Mouse (Mus musculus) cerebellum, adult 2 months (tissue): ENCODE results near the gene Psmc3ip. TPM values are rescaled to one million over a fixed set of nuclear protein-coding genes. Genes with fewer than 3 reads are reported as not detected.

Experiments
- DNase-seq, 2 experiments: peaks; one replicate each; pipeline ENCODE4 v3.0.0; 2021
- H3K27ac ChIP-seq: fragments of 200-500 bp; 2 replicates; pipeline ENCODE4 v1.5.1; 2012; ENCODE audit warnings: low read length, control low read depth, inconsistent platforms; ENCODE audit not compliant: insufficient read depth
- H3K27me3 ChIP-seq: fragments of 200-500 bp; 2 replicates; pipeline ENCODE4 v1.6.1; 2012; ENCODE audit warnings: inconsistent platforms, mild to moderate bottlenecking, low read length, moderate library complexity; ENCODE audit not compliant: control insufficient read depth, insufficient read depth
- H3K4me1 ChIP-seq: fragments of 200-500 bp; 2 replicates; pipeline ENCODE4 v1.6.1; 2011; ENCODE audit warnings: low read length; ENCODE audit not compliant: control insufficient read depth, insufficient read depth
- H3K4me3 ChIP-seq: fragments of 200-500 bp; replicated peaks from 2 replicates; pipeline ENCODE3; 2011; ENCODE audit warnings: mild to moderate bottlenecking, low read depth, low read length, control low read depth; ENCODE audit not compliant: insufficient read depth
- CTCF ChIP-seq: fragments of 200-500 bp; IDR thresholded peaks from 2 replicates; pipeline ENCODE4 v1.5.1; 2011; ENCODE audit warnings: low read depth, mild to moderate bottlenecking, control low read depth, low read length, moderate library complexity, borderline replicate concordance; ENCODE audit not compliant: insufficient read depth
- POLR2A ChIP-seq: fragments of 200-500 bp; IDR thresholded peaks from 2 replicates; pipeline ENCODE4 v1.6.1; 2011; ENCODE audit warnings: low read length, control low read depth, borderline replicate concordance; ENCODE audit not compliant: insufficient read depth
- WGBS: fragments of 180-500 bp; shearing (Covaris S2); methylation state at CpG from one replicate; pipeline ENCODE4 v1.1.7; 2018; 5-methylcytosine and 5-hydroxymethylcytosine counted together
- polyA plus RNA-seq: library from polyadenylated mRNA; depleted of rRNA; stranded (reverse); fragments of >200 nt; gene quantifications from 2 replicates; pipeline ENCODE4 v1.2.3, GENCODE M21; 2012; rRNA removed

The Psmc3ip gene
- polyA plus RNA-seq, 1 experiment, result 5.3 TPM

- Histone ChIP-seq H3K27ac (no peak overlapping the region), H3K4me1 (peaks cover 25% of the 10 kb centered on the region), H3K4me3 (no peak overlapping the region), H3K27me3 (no peaks in the 10 kb centered on the region)
- 100% methylated on average over 1 of the region's 1 CpGs for WGBS
- DNase-seq, result no peak
- TF ChIP-seq CTCF (peak; percentile 34; the same call in 1 of the 2 replicates), POLR2A (no peak)
These were observed 41.3 kb downstream of the Psmc3ip start for GRCm38 (mm10) chr11:101053974-101054373.

- 81% methylated on average over 10 of the region's 10 CpGs for WGBS
- H3K27me3 ChIP-seq, result no peaks in the 10 kb centered on the region
- no peak for TF ChIP-seq CTCF
- TF ChIP-seq POLR2A, result no peak
- peaks cover 21% of the 10 kb centered on the region for H3K4me1 ChIP-seq
- H3K4me3 ChIP-seq, result no peak overlapping the region
- no peak overlapping the region for H3K27ac ChIP-seq
- DNase-seq, result no peak
These were observed 42.3 kb downstream of the Psmc3ip start for GRCm38 (mm10) chr11:101052751-101053473.

DNA sequence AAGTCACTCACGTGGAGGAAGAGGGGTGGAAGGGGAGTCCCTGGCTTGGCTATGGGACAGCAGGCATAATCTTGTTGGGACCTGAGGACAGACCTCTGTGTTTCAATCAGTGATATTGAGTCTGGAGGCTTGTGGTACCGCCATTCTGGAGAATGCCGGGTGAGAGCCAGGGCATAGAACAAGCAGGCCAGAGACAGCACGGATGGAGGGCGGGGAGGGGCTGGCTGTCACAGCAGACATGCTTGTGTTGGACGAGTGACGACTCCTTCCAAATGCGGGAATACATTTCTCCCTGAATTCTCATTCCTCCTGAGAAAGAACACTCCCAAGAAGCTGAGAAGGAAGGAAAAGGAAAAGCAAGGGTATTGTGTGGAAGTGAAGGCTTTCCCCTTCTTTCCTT lies 43.6 kb downstream of the Psmc3ip start:
- H3K4me3 ChIP-seq, result no peak overlapping the region
- TF ChIP-seq CTCF, result no peak
- no peak for TF ChIP-seq POLR2A
- DNase-seq, result no peak
- 72% methylated on average over 8 of the region's 8 CpGs for WGBS
- no peak overlapping the region; the same call in 1 of the 2 replicates for H3K27ac ChIP-seq
- H3K4me1 ChIP-seq, result peaks cover 21% of the 10 kb centered on the region
- H3K27me3 ChIP-seq, result no peaks in the 10 kb centered on the region

DNA sequence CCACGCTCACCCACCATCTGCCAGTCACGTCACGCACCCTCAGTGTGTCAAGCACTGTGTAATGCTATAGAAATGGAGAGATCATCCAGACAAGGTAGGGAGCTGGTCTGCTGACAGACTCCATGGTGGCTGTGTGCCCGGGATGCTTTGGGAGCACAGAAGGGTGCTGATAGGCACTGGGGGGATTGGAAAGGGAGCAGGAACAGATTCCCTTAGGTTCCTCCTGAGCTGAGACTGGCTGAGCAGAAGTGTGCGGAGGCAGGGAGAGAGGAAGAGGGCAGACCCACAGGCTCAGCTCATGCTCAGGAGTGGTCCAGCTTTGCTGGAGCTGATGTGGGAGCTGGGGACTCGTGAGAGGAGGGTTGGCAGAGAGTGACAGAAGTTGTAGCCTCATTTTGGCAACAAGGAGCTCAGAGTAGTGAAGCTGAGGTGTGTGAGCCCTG lies 44.2 kb downstream of the Psmc3ip start:
- WGBS, result 17% methylated on average over 6 of the region's 6 CpGs
- TF ChIP-seq POLR2A (no peak), CTCF (no peak)
- Histone ChIP-seq H3K4me1 (peaks cover 21% of the 10 kb centered on the region), H3K27me3 (no peaks in the 10 kb centered on the region), H3K4me3 (no peak overlapping the region), H3K27ac (no peak overlapping the region; the same call in 1 of the 2 replicates)
- DNase-seq, result peak; percentile 57 to 59

GRCm38 (mm10) chr11:101050359-101050758 lies 44.9 kb downstream of the Psmc3ip start:
- TF ChIP-seq CTCF (no peak), POLR2A (no peak)
- WGBS, result 13% methylated on average over 9 of the region's 9 CpGs
- DNase-seq, result peak; percentile 71 to 82
- no peak overlapping the region for H3K27ac ChIP-seq
- no peak overlapping the region for H3K4me3 ChIP-seq
- H3K27me3 ChIP-seq, result no peaks in the 10 kb centered on the region
- H3K4me1 ChIP-seq, result peaks cover 23% of the 10 kb centered on the region

- Histone ChIP-seq H3K4me1 (peaks cover 23% of the 10 kb centered on the region), H3K4me3 (no peak overlapping the region), H3K27ac (no peak overlapping the region), H3K27me3 (no peaks in the 10 kb centered on the region)
- 83% methylated on average over 3 of the region's 3 CpGs for WGBS
- no peak for TF ChIP-seq CTCF
- no peak for DNase-seq
These were observed 47.7 kb downstream of the Psmc3ip start for GRCm38 (mm10) chr11:101047502-101047901.

GRCm38 (mm10) chr11:101046440-101046839 lies 48.8 kb downstream of the Psmc3ip start:
- H3K4me3 ChIP-seq, result no peak overlapping the region
- TF ChIP-seq CTCF, result no peak
- TF ChIP-seq POLR2A, result no peak
- no peak for DNase-seq
- WGBS, result 63% methylated on average over 9 of the region's 9 CpGs
- H3K4me1 ChIP-seq, result peaks cover 23% of the 10 kb centered on the region
- no peak overlapping the region for H3K27ac ChIP-seq
- no peaks in the 10 kb centered on the region for H3K27me3 ChIP-seq

DNA sequence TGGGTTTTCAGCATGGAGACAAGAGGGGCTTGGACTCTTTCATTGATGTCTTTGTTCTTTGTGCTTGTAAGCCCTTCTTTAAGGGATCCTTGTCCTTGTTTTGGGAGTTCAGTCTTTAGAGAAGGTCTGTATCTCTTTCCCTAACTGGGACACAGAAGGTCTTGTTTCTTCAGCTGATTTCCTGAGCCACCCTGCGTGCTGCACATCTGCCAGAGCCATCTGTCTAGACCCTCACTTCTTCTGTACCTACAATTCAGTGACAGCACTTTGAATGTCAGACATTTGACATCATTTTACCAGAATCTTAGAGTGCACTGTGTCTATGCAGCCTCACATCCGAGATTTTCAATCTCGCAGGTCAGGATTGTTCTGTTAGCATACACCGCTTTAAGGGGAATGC lies 49.4 kb downstream of the Psmc3ip start:
- TF ChIP-seq POLR2A (no peak), CTCF (no peak)
- Histone ChIP-seq H3K4me1 (peaks cover 17% of the 10 kb centered on the region), H3K27me3 (no peaks in the 10 kb centered on the region), H3K4me3 (no peak overlapping the region), H3K27ac (no peak overlapping the region)
- DNase-seq, result no peak
- 70% methylated on average over 4 of the region's 4 CpGs for WGBS

Other genes starting within 250 kb of the Psmc3ip start
- gene Stat5b, start 244.7 kb downstream of the Psmc3ip start, polyA plus RNA-seq, result 33.6 and 37.5 TPM in 2 replicates
- gene Stat5a, start 236.1 kb downstream of the Psmc3ip start, polyA plus RNA-seq, result 3.0 and 4.0 TPM in 2 replicates
- 45.0 and 47.5 TPM in 2 replicates for gene Stat3, start 155.9 kb downstream of the Psmc3ip start, polyA plus RNA-seq
- gene Cavin1, start 124.5 kb downstream of the Psmc3ip start, polyA plus RNA-seq, result 14.9 and 15.6 TPM in 2 replicates
- gene Atp6v0a1, start 86.0 kb downstream of the Psmc3ip start, polyA plus RNA-seq, result 294 and 298 TPM in 2 replicates
- gene Naglu, start 25.4 kb downstream of the Psmc3ip start, polyA plus RNA-seq, result 12.7 and 15.8 TPM in 2 replicates
- gene Hsd17b1, start 17.0 kb downstream of the Psmc3ip start, polyA plus RNA-seq, result 0.84 and 0.93 TPM in 2 replicates
- 34.1 and 36.7 TPM in 2 replicates for gene Coasy, start 12.9 kb downstream of the Psmc3ip start, polyA plus RNA-seq
- 54.9 and 55.8 TPM in 2 replicates for gene Mlx, start 8.2 kb downstream of the Psmc3ip start, polyA plus RNA-seq
- gene Retreg3, start 24.5 kb upstream of the Psmc3ip start, polyA plus RNA-seq, result 87.3 and 90.1 TPM in 2 replicates
- gene Tubg1, start 24.5 kb upstream of the Psmc3ip start, polyA plus RNA-seq, result 39.1 and 39.3 TPM in 2 replicates
- 44.3 and 47.8 TPM in 2 replicates for gene Tubg2, start 60.5 kb upstream of the Psmc3ip start, polyA plus RNA-seq
- gene Cntnap1, start 75.1 kb upstream of the Psmc3ip start, polyA plus RNA-seq, result 151 and 169 TPM in 2 replicates
- gene Plekhh3, start 75.9 kb upstream of the Psmc3ip start, polyA plus RNA-seq, result 67.6 and 71.0 TPM in 2 replicates
- gene Ccr10, start 80.0 kb upstream of the Psmc3ip start, polyA plus RNA-seq, result 0.82 and 1.0 TPM in 2 replicates
- gene Ezh1, start 131.0 kb upstream of the Psmc3ip start, polyA plus RNA-seq, result 64.4 and 70.7 TPM in 2 replicates
- 50.3 and 52.7 TPM in 2 replicates for gene Ramp2, start 150.6 kb upstream of the Psmc3ip start, polyA plus RNA-seq
- 66.8 and 67.0 TPM in 2 replicates for gene Vps25, start 158.3 kb upstream of the Psmc3ip start, polyA plus RNA-seq
- gene Wnk4, start 165.1 kb upstream of the Psmc3ip start, polyA plus RNA-seq, result 2.6 and 3.1 TPM in 2 replicates
- 0.65 TPM in 2 replicates for gene Cntd1, start 183.6 kb upstream of the Psmc3ip start, polyA plus RNA-seq
- 174 and 218 TPM in 2 replicates for gene Coa3, start 183.7 kb upstream of the Psmc3ip start, polyA plus RNA-seq
- gene Becn1, start 206.8 kb upstream of the Psmc3ip start, polyA plus RNA-seq, result 122 and 132 TPM in 2 replicates
- gene Psme3, start 220.8 kb upstream of the Psmc3ip start, polyA plus RNA-seq, result 98.4 and 100 TPM in 2 replicates
- 2.9 and 3.0 TPM in 2 replicates for gene Aoc2, start 229.6 kb upstream of the Psmc3ip start, polyA plus RNA-seq
- gene Aoc3, start 235.2 kb upstream of the Psmc3ip start, polyA plus RNA-seq, result 0.75 and 0.76 TPM in 2 replicates